Mouse (Mus musculus) C2C12 (cell line): ENCODE measurements around the gene Id4.

Experiments used
- CTCF ChIP-seq: IDR thresholded peaks from one replicate; pipeline ENCODE4 v1.5.1; 2011; ENCODE audit not compliant: control insufficient read depth, insufficient read depth, insufficient read length
- FOSL1 ChIP-seq: IDR thresholded peaks from one replicate; pipeline ENCODE4 v1.8.0; 2011; ENCODE audit warnings: mild to moderate bottlenecking, low read length; ENCODE audit not compliant: poor library complexity, insufficient read depth, severe bottlenecking
- MAX ChIP-seq: IDR thresholded peaks from one replicate; pipeline ENCODE4 v1.6.1; 2011; ENCODE audit warnings: mild to moderate bottlenecking, control low read depth
- USF1 ChIP-seq: IDR thresholded peaks from one replicate; pipeline ENCODE4 v1.6.1; 2011; ENCODE audit warnings: low read depth, mild to moderate bottlenecking, control low read depth, moderate library complexity

GRCm38 (mm10) chr13:48262451-48262969, 1.5 kb downstream of the Id4 start:
- no peak for TF ChIP-seq CTCF
- no peak for TF ChIP-seq MAX
- TF ChIP-seq USF1: no peak
- no peak for TF ChIP-seq FOSL1
